Mouse (Mus musculus) kidney, embryonic 16.5 days (tissue): ENCODE data around the gene Agpat4. TPM values are rescaled to one million over a fixed set of nuclear protein-coding genes. Genes with fewer than 3 reads are reported as not detected.

Experiments
- ATAC-seq: fragments of 200-750 bp; cut with Nextera tagmentation; 2 replicates; pipeline ENCODE4 v1.8.0; 2017; ENCODE audit warnings: moderate TSS enrichment; ENCODE audit not compliant: low FRiP score, low TSS enrichment
- H3K27ac ChIP-seq: fragments of 300-500 bp; sonication (generic); 2 replicates; pipeline ENCODE4 v1.5.1; 2014; ENCODE audit warnings: low read length
- H3K27me3 ChIP-seq: fragments of 300-500 bp; sonication (generic); 2 replicates; pipeline ENCODE4 v1.6.1; 2014; ENCODE audit warnings: low read length, control low read depth, mixed read lengths; ENCODE audit not compliant: insufficient read depth
- H3K36me3 ChIP-seq: fragments of 300-500 bp; sonication (generic); 2 replicates; pipeline ENCODE4 v1.6.1; 2014; ENCODE audit warnings: low read length, control low read depth, mixed read lengths; ENCODE audit not compliant: insufficient read depth
- H3K4me1 ChIP-seq: fragments of 300-500 bp; sonication (generic); 2 replicates; pipeline ENCODE4 v1.6.1; 2014; ENCODE audit warnings: low read length, control low read depth, mixed read lengths; ENCODE audit not compliant: insufficient read depth
- H3K4me2 ChIP-seq: fragments of 300-500 bp; sonication (generic); replicated peaks from 2 replicates; pipeline ENCODE4 v1.6.1; 2014; ENCODE audit warnings: low read depth, low read length
- H3K4me3 ChIP-seq: fragments of 300-500 bp; sonication (generic); 2 replicates; pipeline ENCODE4 v1.5.1; 2014; ENCODE audit warnings: mild to moderate bottlenecking, low read length
- H3K9ac ChIP-seq: fragments of 300-500 bp; sonication (generic); replicated peaks from 2 replicates; pipeline ENCODE4 v1.6.1; 2014; ENCODE audit warnings: low read length
- H3K9me3 ChIP-seq: fragments of 300-500 bp; sonication (generic); 2 replicates; pipeline ENCODE4 v1.6.1; 2016; ENCODE audit warnings: low read length, control low read depth
- WGBS: fragments of 180-500 bp; shearing (Covaris S2); extraction: QIAGEN DNeasy Blood & Tissue Kit; methylation state at CpG from one replicate; pipeline ENCODE4 v1.1.7; 2014; 5-methylcytosine and 5-hydroxymethylcytosine counted together
- polyA plus RNA-seq: library from polyadenylated mRNA; unstranded; fragments of >200 nt; fragmentation: Nextera tagmentation; extraction: Ambion mirVana; gene quantifications from 2 replicates; pipeline ENCODE4 v1.2.1, GENCODE M21; 2015

Agpat4 gene
- polyA plus RNA-seq, 1 experiment from 2014 or later, result 38.3 TPM

GRCm38 (mm10) chr17:12201086-12201485, 82.6 kb downstream of the Agpat4 start:
- no peaks in the 10 kb centered on the region for H3K9me3 ChIP-seq
- H3K36me3 ChIP-seq, result 0 out of 2 replicates have a peak, but pooled peaks cover 4% of the 10 kb centered on the region
- 95% methylated on average over 1 of the region's 1 CpGs for WGBS
- H3K27ac ChIP-seq, result no peak overlapping the region
- H3K4me1 ChIP-seq, result peaks cover 18% of the 10 kb centered on the region
- no peak overlapping the region for H3K9ac ChIP-seq
- H3K4me2 ChIP-seq, result no peak overlapping the region
- ATAC-seq, result no peak
- no peaks in the 10 kb centered on the region for H3K27me3 ChIP-seq
- no peak overlapping the region for H3K4me3 ChIP-seq

GRCm38 (mm10) chr17:12203414-12203897, 85.0 kb downstream of the Agpat4 start:
- no peak overlapping the region for H3K9ac ChIP-seq
- H3K4me2 ChIP-seq, result no peak overlapping the region
- H3K9me3 ChIP-seq, result no peaks in the 10 kb centered on the region
- H3K27ac ChIP-seq, result no peak overlapping the region
- H3K4me3 ChIP-seq, result no peak overlapping the region
- peaks cover 35% of the 10 kb centered on the region for H3K4me1 ChIP-seq
- no peaks in the 10 kb centered on the region for H3K27me3 ChIP-seq
- no peak for ATAC-seq
- 70% methylated on average over 15 of the region's 15 CpGs for WGBS
- 0 out of 2 replicates have a peak, but pooled peaks cover 4% of the 10 kb centered on the region for H3K36me3 ChIP-seq

- Histone ChIP-seq H3K9me3 (no peaks in the 10 kb centered on the region), H3K27ac (no peak overlapping the region), H3K4me2 (no peak overlapping the region), H3K4me3 (no peak overlapping the region), H3K9ac (no peak overlapping the region), H3K36me3 (0 out of 2 replicates have a peak, but pooled peaks cover 3% of the 10 kb centered on the region), H3K4me1 (peaks cover 35% of the 10 kb centered on the region), H3K27me3 (no peaks in the 10 kb centered on the region)
- no peak for ATAC-seq
- WGBS, result 83% methylated on average over 3 of the region's 3 CpGs
Observed at GRCm38 (mm10) chr17:12204246-12204645, 85.7 kb downstream of the Agpat4 start.

- WGBS, result 81% methylated on average over 3 of the region's 3 CpGs
- no peak overlapping the region for H3K27ac ChIP-seq
- ATAC-seq, result no peak
- H3K4me2 ChIP-seq, result no peak overlapping the region
- no peaks in the 10 kb centered on the region for H3K36me3 ChIP-seq
- no peak overlapping the region for H3K4me3 ChIP-seq
- H3K9me3 ChIP-seq, result no peaks in the 10 kb centered on the region
- H3K27me3 ChIP-seq, result no peaks in the 10 kb centered on the region
- no peak overlapping the region for H3K9ac ChIP-seq
- peaks cover 35% of the 10 kb centered on the region for H3K4me1 ChIP-seq
Observed at GRCm38 (mm10) chr17:12204689-12205014, 86.1 kb downstream of the Agpat4 start.

GRCm38 (mm10) chr17:12205015-12205693, 86.7 kb downstream of the Agpat4 start:
- Histone ChIP-seq H3K9ac (no peak overlapping the region), H3K27ac (peak overlapping the region; percentile 72), H3K4me1 (peaks cover 35% of the 10 kb centered on the region), H3K9me3 (no peaks in the 10 kb centered on the region), H3K27me3 (no peaks in the 10 kb centered on the region), H3K4me3 (no peak overlapping the region), H3K36me3 (0 out of 2 replicates have a peak, but pooled peaks cover 5% of the 10 kb centered on the region), H3K4me2 (no peak overlapping the region)
- ATAC-seq, result peak; percentile 24
- 50% methylated on average over 10 of the region's 10 CpGs for WGBS

- ATAC-seq, result peak; percentile 52
- Histone ChIP-seq H3K4me1 (peaks cover 35% of the 10 kb centered on the region), H3K9ac (no peak overlapping the region), H3K36me3 (0 out of 2 replicates have a peak, but pooled peaks cover 6% of the 10 kb centered on the region), H3K4me2 (no peak overlapping the region), H3K27ac (peak overlapping the region; percentile 72), H3K9me3 (no peaks in the 10 kb centered on the region), H3K4me3 (no peak overlapping the region), H3K27me3 (no peaks in the 10 kb centered on the region)
- 11% methylated on average over 4 of the region's 4 CpGs for WGBS
Observed at GRCm38 (mm10) chr17:12205694-12206075, 87.2 kb downstream of the Agpat4 start.

- Histone ChIP-seq H3K27ac (peak overlapping the region; percentile 72), H3K9ac (0 out of 2 replicates have a peak overlapping the region, but pooled peaks have one; percentile 20), H3K27me3 (no peaks in the 10 kb centered on the region), H3K9me3 (no peaks in the 10 kb centered on the region), H3K36me3 (0 out of 2 replicates have a peak, but pooled peaks cover 6% of the 10 kb centered on the region), H3K4me3 (no peak overlapping the region), H3K4me1 (peaks cover 35% of the 10 kb centered on the region), H3K4me2 (no peak overlapping the region)
- 60% methylated on average over 3 of the region's 3 CpGs for WGBS
- ATAC-seq, result no peak
Observed at GRCm38 (mm10) chr17:12206248-12206647, 87.7 kb downstream of the Agpat4 start.

- Histone ChIP-seq H3K4me1 (peaks cover 35% of the 10 kb centered on the region), H3K9ac (no peak overlapping the region), H3K4me2 (no peak overlapping the region), H3K27ac (no peak overlapping the region), H3K9me3 (no peaks in the 10 kb centered on the region), H3K36me3 (0 out of 2 replicates have a peak, but pooled peaks cover 6% of the 10 kb centered on the region), H3K27me3 (no peaks in the 10 kb centered on the region), H3K4me3 (no peak overlapping the region)
- ATAC-seq, result no peak
- WGBS, result 58% methylated on average over 1 of the region's 1 CpGs
Observed at GRCm38 (mm10) chr17:12207022-12207548, 88.6 kb downstream of the Agpat4 start.

GRCm38 (mm10) chr17:12209481-12209880, 91.0 kb downstream of the Agpat4 start:
- 71% methylated on average over 4 of the region's 4 CpGs for WGBS
- H3K27me3 ChIP-seq, result no peaks in the 10 kb centered on the region
- ATAC-seq, result no peak
- H3K27ac ChIP-seq, result no peak overlapping the region
- H3K9ac ChIP-seq, result no peak overlapping the region
- no peak overlapping the region for H3K4me3 ChIP-seq
- no peak overlapping the region for H3K4me2 ChIP-seq
- H3K4me1 ChIP-seq, result peaks cover 35% of the 10 kb centered on the region
- peaks cover 21% of the 10 kb centered on the region for H3K36me3 ChIP-seq
- H3K9me3 ChIP-seq, result no peaks in the 10 kb centered on the region

- H3K9ac ChIP-seq, result no peak overlapping the region
- WGBS, result 39% methylated on average over 8 of the region's 8 CpGs
- H3K27ac ChIP-seq, result no peak overlapping the region
- H3K36me3 ChIP-seq, result peaks cover 33% of the 10 kb centered on the region
- H3K4me1 ChIP-seq, result peaks cover 25% of the 10 kb centered on the region
- 0 out of 2 replicates have a peak, but pooled peaks have one; percentile 39 for ATAC-seq
- H3K9me3 ChIP-seq, result no peaks in the 10 kb centered on the region
- H3K4me3 ChIP-seq, result no peak overlapping the region
- no peak overlapping the region for H3K4me2 ChIP-seq
- no peaks in the 10 kb centered on the region for H3K27me3 ChIP-seq
Observed at GRCm38 (mm10) chr17:12210544-12211132, 92.1 kb downstream of the Agpat4 start.
